Mouse (Mus musculus): Measurements from ENCODE around the gene Clock. TPM values are rescaled to one million over a fixed set of nuclear protein-coding genes. Genes with fewer than 3 reads are reported as not detected.

Clock gene
- polyA plus RNA-seq, 1 experiment from 2014 or later, result 7.9 TPM

- Histone ChIP-seq H3K9me3 (replicated peaks; ENCODE audit: low read length) (no peaks in the 10 kb centered on the region), H3K27ac (no peak overlapping the region), H3K27me3 (ENCODE audit: insufficient read depth, low read length) (no peaks in the 10 kb centered on the region), H3K4me1 (replicated peaks; ENCODE audit: insufficient read depth, low read length) (no peaks in the 10 kb centered on the region), H3K36me3 (ENCODE audit: insufficient read depth, low read length) (peaks cover 44% of the 10 kb centered on the region), H3K4me2 (ENCODE audit: low read length) (no peak overlapping the region), H3K9ac (ENCODE audit: low read depth, low read length) (no peak overlapping the region), H3K4me3 (replicated peaks; ENCODE audit: low read depth, low read length) (no peak overlapping the region)
- 94% methylated on average over 5 of the region's 5 CpGs for WGBS
- no peak for ATAC-seq (replicated peaks; ENCODE audit: low FRiP score, low read depth)
- no peak for TF ChIP-seq CTCF (IDR thresholded peaks at IDR 0.05; ENCODE audit: low read depth)
- DNase-seq (ENCODE audit: low spot score), result no peak
Observed at GRCm38 (mm10) chr5:76208066-76208465, 96.5 kb downstream of the Clock start.

GRCm38 (mm10) chr5:76205886-76206285 lies 98.7 kb downstream of the Clock start:
- Histone ChIP-seq H3K4me2 (ENCODE audit: low read length) (no peak overlapping the region), H3K27me3 (ENCODE audit: insufficient read depth, low read length) (no peaks in the 10 kb centered on the region), H3K9ac (ENCODE audit: low read depth, low read length) (no peak overlapping the region), H3K27ac (no peak overlapping the region), H3K9me3 (replicated peaks; ENCODE audit: low read length) (no peaks in the 10 kb centered on the region), H3K4me1 (replicated peaks; ENCODE audit: insufficient read depth, low read length) (no peaks in the 10 kb centered on the region), H3K4me3 (replicated peaks; ENCODE audit: low read depth, low read length) (no peak overlapping the region), H3K36me3 (ENCODE audit: insufficient read depth, low read length) (peaks cover 52% of the 10 kb centered on the region)
- 86% methylated on average over 2 of the region's 2 CpGs for WGBS
- ATAC-seq (replicated peaks; ENCODE audit: low FRiP score, low read depth), result no peak
- DNase-seq (ENCODE audit: low spot score), result no peak
- no peak for TF ChIP-seq CTCF (IDR thresholded peaks at IDR 0.05; ENCODE audit: low read depth)

GRCm38 (mm10) chr5:76203171-76203570 lies 101.4 kb downstream of the Clock start:
- Histone ChIP-seq H3K27me3 (ENCODE audit: insufficient read depth, low read length) (no peaks in the 10 kb centered on the region), H3K4me2 (ENCODE audit: low read length) (no peak overlapping the region), H3K27ac (no peak overlapping the region), H3K36me3 (ENCODE audit: insufficient read depth, low read length) (peaks cover 61% of the 10 kb centered on the region), H3K4me3 (replicated peaks; ENCODE audit: low read depth, low read length) (no peak overlapping the region), H3K9me3 (replicated peaks; ENCODE audit: low read length) (no peaks in the 10 kb centered on the region), H3K9ac (ENCODE audit: low read depth, low read length) (no peak overlapping the region), H3K4me1 (replicated peaks; ENCODE audit: insufficient read depth, low read length) (no peaks in the 10 kb centered on the region)
- no peak for ATAC-seq (replicated peaks; ENCODE audit: low FRiP score, low read depth)
- no peak for TF ChIP-seq CTCF (IDR thresholded peaks at IDR 0.05; ENCODE audit: low read depth)
- DNase-seq (ENCODE audit: low spot score), result no peak
- 93% methylated on average over 3 of the region's 3 CpGs for WGBS

- Histone ChIP-seq H3K4me1 (replicated peaks; ENCODE audit: insufficient read depth, low read length) (no peaks in the 10 kb centered on the region), H3K4me3 (replicated peaks; ENCODE audit: low read depth, low read length) (no peak overlapping the region), H3K36me3 (ENCODE audit: insufficient read depth, low read length) (peaks cover 36% of the 10 kb centered on the region), H3K27ac (no peak overlapping the region), H3K27me3 (ENCODE audit: insufficient read depth, low read length) (no peaks in the 10 kb centered on the region), H3K9ac (ENCODE audit: low read depth, low read length) (no peak overlapping the region), H3K4me2 (ENCODE audit: low read length) (no peak overlapping the region), H3K9me3 (replicated peaks; ENCODE audit: low read length) (no peaks in the 10 kb centered on the region)
- DNase-seq (ENCODE audit: low spot score), result no peak
- ATAC-seq (replicated peaks; ENCODE audit: low FRiP score, low read depth), result no peak
- WGBS, result 90% methylated on average over 13 of the region's 13 CpGs
- no peak for TF ChIP-seq CTCF (IDR thresholded peaks at IDR 0.05; ENCODE audit: low read depth)
Observed at GRCm38 (mm10) chr5:76199346-76199745, 105.2 kb downstream of the Clock start.

GRCm38 (mm10) chr5:76194377-76194945 lies 110.1 kb downstream of the Clock start:
- ATAC-seq (replicated peaks; ENCODE audit: low FRiP score, low read depth) (no peak), DNase-seq (ENCODE audit: low spot score) (no peak)
- Histone ChIP-seq H3K4me3 (replicated peaks; ENCODE audit: low read depth, low read length) (no peak overlapping the region), H3K36me3 (ENCODE audit: insufficient read depth, low read length) (peaks cover 6% of the 10 kb centered on the region; the same call in 1 of the 2 replicates), H3K9ac (ENCODE audit: low read depth, low read length) (no peak overlapping the region), H3K27ac (no peak overlapping the region), H3K4me2 (ENCODE audit: low read length) (no peak overlapping the region), H3K27me3 (ENCODE audit: insufficient read depth, low read length) (no peaks in the 10 kb centered on the region), H3K4me1 (replicated peaks; ENCODE audit: insufficient read depth, low read length) (no peaks in the 10 kb centered on the region), H3K9me3 (replicated peaks; ENCODE audit: low read length) (no peaks in the 10 kb centered on the region)
- WGBS, result 62% methylated on average over 6 of the region's 6 CpGs
- TF ChIP-seq CTCF (IDR thresholded peaks at IDR 0.05; ENCODE audit: low read depth), result no peak

GRCm38 (mm10) chr5:76193075-76193474 lies 111.5 kb downstream of the Clock start:
- no peaks in the 10 kb centered on the region for H3K27me3 ChIP-seq (ENCODE audit: insufficient read depth, low read length)
- H3K9ac ChIP-seq (ENCODE audit: low read depth, low read length), result no peak overlapping the region
- peaks cover 3% of the 10 kb centered on the region; the same call in 1 of the 2 replicates for H3K36me3 ChIP-seq (ENCODE audit: insufficient read depth, low read length)
- no peak overlapping the region for H3K4me2 ChIP-seq (ENCODE audit: low read length)
- no peak overlapping the region for H3K27ac ChIP-seq
- 0 out of 2 replicates have a peak, but pooled peaks cover under 1% of the 10 kb centered on the region for H3K4me1 ChIP-seq (replicated peaks; ENCODE audit: insufficient read depth, low read length)
- no peaks in the 10 kb centered on the region for H3K9me3 ChIP-seq (replicated peaks; ENCODE audit: low read length)
- DNase-seq (ENCODE audit: low spot score) (no peak), ATAC-seq (replicated peaks; ENCODE audit: low FRiP score, low read depth) (no peak)
- TF ChIP-seq CTCF (IDR thresholded peaks at IDR 0.05; ENCODE audit: low read depth), result no peak
- H3K4me3 ChIP-seq (replicated peaks; ENCODE audit: low read depth, low read length), result no peak overlapping the region

- H3K4me2 ChIP-seq (ENCODE audit: low read length), result no peak overlapping the region
- WGBS, result 90% methylated on average over 4 of the region's 4 CpGs
- H3K9ac ChIP-seq (ENCODE audit: low read depth, low read length), result no peak overlapping the region
- DNase-seq (ENCODE audit: low spot score) (no peak), ATAC-seq (replicated peaks; ENCODE audit: low FRiP score, low read depth) (no peak)
- peaks cover 3% of the 10 kb centered on the region; the same call in 1 of the 2 replicates for H3K36me3 ChIP-seq (ENCODE audit: insufficient read depth, low read length)
- H3K4me3 ChIP-seq (replicated peaks; ENCODE audit: low read depth, low read length), result no peak overlapping the region
- TF ChIP-seq CTCF (IDR thresholded peaks at IDR 0.05; ENCODE audit: low read depth), result no peak
- H3K27ac ChIP-seq, result no peak overlapping the region
- no peaks in the 10 kb centered on the region for H3K9me3 ChIP-seq (replicated peaks; ENCODE audit: low read length)
- no peaks in the 10 kb centered on the region for H3K27me3 ChIP-seq (ENCODE audit: insufficient read depth, low read length)
- peaks cover 6% of the 10 kb centered on the region; the same call in 1 of the 2 replicates for H3K4me1 ChIP-seq (replicated peaks; ENCODE audit: insufficient read depth, low read length)
Observed at GRCm38 (mm10) chr5:76190609-76191008, 114.0 kb downstream of the Clock start.

Data from kidney, postnatal 0 days (tissue).